Mouse (Mus musculus): ENCODE data around the gene Gm38393. TPM values are rescaled to one million over a fixed set of nuclear protein-coding genes. Genes with fewer than 3 reads are reported as not detected.

Gm38393 gene
- polyA plus RNA-seq, 1 experiment from 2014 or later, result 0.55 TPM

GRCm38 (mm10) chr7:60003006-60003865 is 1.6 kb downstream of the Gm38393 start:
- Histone ChIP-seq H3K9me3 (ENCODE audit: control insufficient read depth, low read length) (peaks cover 17% of the 10 kb centered on the region), H3K9ac (ENCODE audit: low read length) (peak overlapping the region; percentile 72), H3K4me2 (ENCODE audit: low read length) (peak overlapping the region; percentile 68), H3K27me3 (ENCODE audit: control insufficient read depth, insufficient read depth, low read length) (no peaks in the 10 kb centered on the region), H3K4me3 (ENCODE audit: control insufficient read depth in 1 of 2, insufficient read depth in 1 of 2, low read depth in 1 of 2, low read length in 2 of 2) (peak overlapping the region; percentile 55 to 62), H3K36me3 (ENCODE audit: control insufficient read depth, insufficient read depth, low read length) (no peaks in the 10 kb centered on the region), H3K4me1 (ENCODE audit: control insufficient read depth in 2 of 2, insufficient read depth in 2 of 2, low read length in 2 of 2) (peaks cover 2 to 4% of the 10 kb centered on the region in 2 experiments; a peak in 1 of 4 replicates), H3K27ac (replicated peaks in 1 of 2; ENCODE audit: control insufficient read depth in 1 of 2, insufficient read depth in 1 of 2, low read depth in 2 of 2, low read length in 2 of 2) (no peak overlapping the region)
- ATAC-seq (ENCODE audit: insufficient number of reproducible peaks, insufficient read depth, low FRiP score, low read depth), result no peak
- WGBS, result 49% methylated on average over 12 of the region's 12 CpGs

GRCm38 (mm10) chr7:59978646-59979045 is 26.2 kb downstream of the Gm38393 start:
- H3K9me3 ChIP-seq (ENCODE audit: control insufficient read depth, low read length), result 0 out of 2 replicates have a peak, but pooled peaks cover 2% of the 10 kb centered on the region
- no peaks in the 10 kb centered on the region for H3K4me1 ChIP-seq (ENCODE audit: control insufficient read depth in 2 of 2, insufficient read depth in 2 of 2, low read length in 2 of 2)
- no peak for ATAC-seq (ENCODE audit: insufficient number of reproducible peaks, insufficient read depth, low FRiP score, low read depth)
- H3K27me3 ChIP-seq (ENCODE audit: control insufficient read depth, insufficient read depth, low read length), result no peaks in the 10 kb centered on the region
- H3K4me2 ChIP-seq (ENCODE audit: low read length), result no peak overlapping the region
- no peak overlapping the region for H3K27ac ChIP-seq (replicated peaks in 1 of 2; ENCODE audit: control insufficient read depth in 1 of 2, insufficient read depth in 1 of 2, low read depth in 2 of 2, low read length in 2 of 2)
- no peak overlapping the region for H3K4me3 ChIP-seq (ENCODE audit: control insufficient read depth in 1 of 2, insufficient read depth in 1 of 2, low read depth in 1 of 2, low read length in 2 of 2)
- 68% methylated on average over 1 of the region's 1 CpGs for WGBS
- no peak overlapping the region for H3K9ac ChIP-seq (ENCODE audit: low read length)
- H3K36me3 ChIP-seq (ENCODE audit: control insufficient read depth, insufficient read depth, low read length), result 0 out of 2 replicates have a peak, but pooled peaks cover 12% of the 10 kb centered on the region

Other genes with a start within 250 kb of the Gm38393 start
- 38.0 and 38.8 TPM in 2 replicates for gene Snurf, start within 50 bp of the Gm38393 start, polyA plus RNA-seq (2014; fragmentation: Nextera tagmentation; extraction: Ambion mirVana)
- 52.9 and 57.6 TPM in 2 replicates for gene Snrpn, start 135.2 kb upstream of the Gm38393 start, polyA plus RNA-seq (2014; fragmentation: Nextera tagmentation; extraction: Ambion mirVana)